Mouse (Mus musculus): ENCODE measurements at regions not wholly inside any gene's neighbourhood (a gene's known extent, or its start where the extent isn't known, plus 50 kb on each side); places are given as distances from the start of the nearest gene placed in this dataset.

- Histone ChIP-seq H3K4me3 (replicated peaks) (no peak overlapping the region), H3K36me3 (replicated peaks) (no peaks in the 10 kb centered on the region), H3K9me3 (replicated peaks) (no peaks in the 10 kb centered on the region), H3K27me3 (no peaks in the 10 kb centered on the region), H3K27ac (replicated peaks) (no peak overlapping the region), H3K9ac (no peak overlapping the region), H3K4me1 (replicated peaks) (peaks cover 8% of the 10 kb centered on the region; the same call in 1 of the 2 replicates), H3K4me2 (no peak overlapping the region)
- ATAC-seq (ENCODE audit: insufficient read depth), result peak; percentile 28; the same call in 1 of the 2 replicates
- WGBS (ENCODE audit: insufficient replicate concordance), result 46% methylated on average over 9 of the region's 9 CpGs
These were observed 144.7 kb downstream of the Bcl2l11 start for GRCm38 (mm10) chr2:128270377-128271129.

- H3K4me2 ChIP-seq, result no peak overlapping the region
- no peaks in the 10 kb centered on the region for H3K36me3 ChIP-seq (replicated peaks)
- H3K4me3 ChIP-seq (replicated peaks), result no peak overlapping the region
- no peaks in the 10 kb centered on the region for H3K9me3 ChIP-seq (replicated peaks)
- ATAC-seq (ENCODE audit: insufficient read depth), result no peak
- no peak overlapping the region for H3K9ac ChIP-seq
- 11% methylated on average over 7 of the region's 7 CpGs for WGBS (ENCODE audit: insufficient replicate concordance)
- H3K27me3 ChIP-seq, result no peaks in the 10 kb centered on the region
- no peak overlapping the region for H3K27ac ChIP-seq (replicated peaks)
- H3K4me1 ChIP-seq (replicated peaks), result peaks cover 8% of the 10 kb centered on the region; the same call in 1 of the 2 replicates
These were observed 147.0 kb downstream of the Bcl2l11 start for GRCm38 (mm10) chr2:128272789-128273188.

GRCm38 (mm10) chr2:128273292-128273691, 147.5 kb downstream of the Bcl2l11 start:
- Histone ChIP-seq H3K27ac (replicated peaks) (no peak overlapping the region), H3K4me2 (no peak overlapping the region), H3K36me3 (replicated peaks) (no peaks in the 10 kb centered on the region), H3K4me3 (replicated peaks) (no peak overlapping the region), H3K27me3 (no peaks in the 10 kb centered on the region), H3K9me3 (replicated peaks) (no peaks in the 10 kb centered on the region), H3K4me1 (replicated peaks) (peaks cover 8% of the 10 kb centered on the region; the same call in 1 of the 2 replicates), H3K9ac (no peak overlapping the region)
- WGBS (ENCODE audit: insufficient replicate concordance), result 56% methylated on average over 4 of the region's 4 CpGs
- ATAC-seq (ENCODE audit: insufficient read depth), result no peak

DNA sequence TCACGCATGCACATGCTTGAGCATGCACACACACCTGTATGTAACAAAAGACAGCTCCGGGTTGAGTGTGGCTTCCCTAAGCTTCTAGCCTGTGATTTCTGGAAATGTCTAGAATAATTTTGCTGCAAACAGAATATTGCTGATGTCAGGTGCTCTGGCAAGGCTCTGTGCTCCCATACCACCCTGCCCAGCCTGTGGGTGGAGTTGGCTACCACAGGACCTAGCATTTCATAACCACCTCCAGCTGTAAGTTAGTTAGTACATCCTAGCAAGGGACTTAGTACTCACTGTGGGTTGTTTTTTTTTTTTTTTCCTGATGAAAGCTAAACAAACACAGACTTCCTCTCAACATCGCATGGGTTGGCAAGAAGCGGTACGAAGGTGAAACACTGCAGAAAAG, 150.5 kb downstream of the Bcl2l11 start:
- Histone ChIP-seq H3K9me3 (replicated peaks) (no peaks in the 10 kb centered on the region), H3K4me3 (replicated peaks) (no peak overlapping the region), H3K4me1 (replicated peaks) (peaks cover 11% of the 10 kb centered on the region; the same call in 1 of the 2 replicates), H3K36me3 (replicated peaks) (no peaks in the 10 kb centered on the region), H3K9ac (no peak overlapping the region), H3K27me3 (no peaks in the 10 kb centered on the region), H3K27ac (replicated peaks) (no peak overlapping the region), H3K4me2 (no peak overlapping the region)
- WGBS (ENCODE audit: insufficient replicate concordance), result 58% methylated on average over 5 of the region's 5 CpGs
- no peak for ATAC-seq (ENCODE audit: insufficient read depth)

DNA sequence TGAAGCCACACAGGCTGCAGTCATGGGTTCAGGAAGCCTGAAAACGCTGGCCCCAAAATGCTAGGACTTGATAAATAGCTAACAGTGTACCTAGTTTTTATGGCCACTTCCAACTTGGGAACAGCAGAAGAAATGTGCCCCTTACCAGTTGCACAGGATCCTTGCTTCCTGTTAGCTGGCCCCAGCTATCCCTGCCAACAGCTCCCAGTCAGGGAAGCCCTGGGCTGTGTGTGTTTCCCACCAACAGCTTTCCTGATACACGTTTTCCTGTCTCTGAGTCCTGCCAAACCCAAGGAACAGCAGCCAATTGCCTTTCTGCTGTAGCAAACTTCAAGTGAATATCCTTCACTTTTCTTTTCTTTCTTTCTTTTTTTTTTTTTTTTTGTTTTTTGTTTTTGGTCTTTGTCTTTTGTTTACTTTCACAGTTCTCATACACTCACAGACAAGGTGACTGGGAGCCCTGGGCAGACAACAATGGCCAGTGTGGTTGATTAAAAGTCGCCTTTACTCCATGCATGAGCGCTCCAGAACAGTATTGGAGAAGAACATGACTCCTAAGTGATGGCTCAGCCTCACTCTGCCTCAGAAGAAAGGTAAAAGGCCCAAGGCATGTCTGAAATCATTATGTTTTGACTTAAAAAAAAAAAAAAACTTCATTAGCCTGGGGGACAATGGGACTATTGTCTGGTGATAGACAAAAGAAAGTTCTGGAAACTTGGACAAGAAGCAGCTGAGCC, 151.7 kb downstream of the Bcl2l11 start:
- WGBS (ENCODE audit: insufficient replicate concordance), result 41% methylated on average over 4 of the region's 4 CpGs
- Histone ChIP-seq H3K36me3 (replicated peaks) (no peaks in the 10 kb centered on the region), H3K4me2 (no peak overlapping the region), H3K4me3 (replicated peaks) (no peak overlapping the region), H3K9ac (no peak overlapping the region), H3K4me1 (replicated peaks) (peaks cover 5% of the 10 kb centered on the region; the same call in 1 of the 2 replicates), H3K9me3 (replicated peaks) (no peaks in the 10 kb centered on the region), H3K27ac (replicated peaks) (no peak overlapping the region), H3K27me3 (no peaks in the 10 kb centered on the region)
- no peak for ATAC-seq (ENCODE audit: insufficient read depth)

DNA sequence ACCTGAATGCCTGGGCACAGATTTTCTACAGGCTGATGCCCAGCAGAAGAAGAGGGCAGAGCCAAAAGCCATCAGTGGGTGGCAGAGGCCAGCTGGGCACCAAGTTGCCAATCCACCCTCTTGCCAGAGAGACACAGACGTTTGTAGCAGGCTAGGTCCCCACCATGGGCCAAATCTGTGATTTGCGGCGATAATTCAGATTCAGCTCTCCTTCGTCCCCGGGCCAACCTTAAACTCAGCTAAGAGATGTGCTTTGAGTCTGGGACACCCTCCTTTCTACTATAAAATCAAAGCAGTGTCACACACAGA, 152.2 kb downstream of the Bcl2l11 start:
- 79% methylated on average over 5 of the region's 5 CpGs for WGBS (ENCODE audit: insufficient replicate concordance)
- no peak for ATAC-seq (ENCODE audit: insufficient read depth)
- Histone ChIP-seq H3K4me1 (replicated peaks) (0 out of 2 replicates have a peak, but pooled peaks cover 3% of the 10 kb centered on the region), H3K9ac (no peak overlapping the region), H3K4me3 (replicated peaks) (no peak overlapping the region), H3K36me3 (replicated peaks) (no peaks in the 10 kb centered on the region), H3K27me3 (no peaks in the 10 kb centered on the region), H3K27ac (replicated peaks) (no peak overlapping the region), H3K4me2 (no peak overlapping the region), H3K9me3 (replicated peaks) (no peaks in the 10 kb centered on the region)

DNA sequence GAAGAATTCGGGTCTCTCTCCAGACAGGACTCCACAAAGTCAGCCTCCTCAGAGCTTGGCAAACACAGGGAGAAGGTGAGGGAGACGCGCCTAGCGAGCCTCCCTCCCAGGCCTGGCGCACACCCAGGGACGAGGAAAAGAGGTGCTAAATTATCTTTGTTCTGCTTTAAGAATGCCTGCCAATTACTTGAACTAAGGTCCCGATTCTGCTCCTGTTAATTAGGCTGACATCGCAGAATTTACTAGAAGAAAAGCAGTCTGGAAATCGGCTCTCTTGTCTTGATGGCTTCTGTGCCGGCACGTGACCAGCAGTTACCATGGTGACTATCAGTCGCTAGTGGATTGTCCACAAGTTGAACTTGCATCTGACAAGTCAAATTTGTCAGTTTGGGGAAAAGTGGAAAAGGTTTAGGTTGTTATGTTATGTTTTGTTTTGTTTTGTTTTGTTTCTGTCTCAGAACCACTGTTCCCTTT, 152.8 kb downstream of the Bcl2l11 start:
- Histone ChIP-seq H3K27me3 (no peaks in the 10 kb centered on the region), H3K4me3 (replicated peaks) (no peak overlapping the region), H3K9ac (no peak overlapping the region), H3K4me2 (no peak overlapping the region), H3K27ac (replicated peaks) (no peak overlapping the region), H3K4me1 (replicated peaks) (0 out of 2 replicates have a peak, but pooled peaks cover 3% of the 10 kb centered on the region), H3K36me3 (replicated peaks) (no peaks in the 10 kb centered on the region), H3K9me3 (replicated peaks) (no peaks in the 10 kb centered on the region)
- no peak for ATAC-seq (ENCODE audit: insufficient read depth)
- WGBS (ENCODE audit: insufficient replicate concordance), result 53% methylated on average over 12 of the region's 12 CpGs

- H3K4me3 ChIP-seq (replicated peaks), result no peak overlapping the region
- ATAC-seq (ENCODE audit: insufficient read depth), result no peak
- H3K27me3 ChIP-seq, result no peaks in the 10 kb centered on the region
- no peak overlapping the region for H3K27ac ChIP-seq (replicated peaks)
- H3K9me3 ChIP-seq (replicated peaks), result no peaks in the 10 kb centered on the region
- H3K4me1 ChIP-seq (replicated peaks), result 0 out of 2 replicates have a peak, but pooled peaks cover 3% of the 10 kb centered on the region
- no peak overlapping the region for H3K9ac ChIP-seq
- no peaks in the 10 kb centered on the region for H3K36me3 ChIP-seq (replicated peaks)
- no peak overlapping the region for H3K4me2 ChIP-seq
- WGBS (ENCODE audit: insufficient replicate concordance), result 66% methylated on average over 10 of the region's 10 CpGs
These were observed 153.4 kb downstream of the Bcl2l11 start for GRCm38 (mm10) chr2:128279127-128279710.

DNA sequence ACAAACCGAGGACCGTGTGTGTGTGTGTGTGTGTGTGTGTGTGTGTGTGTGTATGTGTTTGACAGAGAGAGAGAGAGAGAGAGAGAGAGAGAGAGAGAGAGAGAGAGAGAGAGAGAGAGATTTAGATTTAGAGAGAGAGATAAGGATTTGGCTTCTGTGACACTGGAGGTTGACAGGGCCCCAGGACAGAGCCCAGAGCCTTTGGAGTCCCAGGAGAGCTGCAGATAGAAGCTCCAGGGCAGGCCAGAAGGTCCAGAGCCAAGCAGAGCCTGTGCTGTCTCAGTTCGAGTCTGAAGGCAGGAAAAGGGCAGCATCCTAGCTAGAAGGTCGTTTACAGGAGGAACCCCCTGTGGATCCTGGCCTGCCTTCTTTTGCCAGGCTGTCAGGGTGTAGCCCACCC, 156.8 kb downstream of the Bcl2l11 start:
- Histone ChIP-seq H3K4me1 (replicated peaks) (0 out of 2 replicates have a peak, but pooled peaks cover 3% of the 10 kb centered on the region), H3K27ac (replicated peaks) (no peak overlapping the region), H3K4me3 (replicated peaks) (no peak overlapping the region), H3K9me3 (replicated peaks) (no peaks in the 10 kb centered on the region), H3K9ac (no peak overlapping the region), H3K36me3 (replicated peaks) (no peaks in the 10 kb centered on the region), H3K27me3 (no peaks in the 10 kb centered on the region), H3K4me2 (no peak overlapping the region)
- ATAC-seq (ENCODE audit: insufficient read depth), result no peak
- 17% methylated on average over 4 of the region's 4 CpGs for WGBS (ENCODE audit: insufficient replicate concordance)

GRCm38 (mm10) chr2:128284822-128285421, 159.1 kb downstream of the Bcl2l11 start:
- H3K4me2 ChIP-seq, result no peak overlapping the region
- no peaks in the 10 kb centered on the region for H3K27me3 ChIP-seq
- WGBS (ENCODE audit: insufficient replicate concordance), result 60% methylated on average over 7 of the region's 7 CpGs
- no peak for ATAC-seq (ENCODE audit: insufficient read depth)
- no peaks in the 10 kb centered on the region for H3K9me3 ChIP-seq (replicated peaks)
- H3K27ac ChIP-seq (replicated peaks), result no peak overlapping the region
- H3K4me3 ChIP-seq (replicated peaks), result no peak overlapping the region
- H3K36me3 ChIP-seq (replicated peaks), result no peaks in the 10 kb centered on the region
- H3K9ac ChIP-seq, result no peak overlapping the region
- H3K4me1 ChIP-seq (replicated peaks), result no peaks in the 10 kb centered on the region

- 78% methylated on average over 12 of the region's 12 CpGs for WGBS (ENCODE audit: insufficient replicate concordance)
- Histone ChIP-seq H3K9ac (no peak overlapping the region), H3K4me3 (replicated peaks) (no peak overlapping the region), H3K36me3 (replicated peaks) (no peaks in the 10 kb centered on the region), H3K9me3 (replicated peaks) (no peaks in the 10 kb centered on the region), H3K27me3 (no peaks in the 10 kb centered on the region), H3K4me2 (no peak overlapping the region), H3K4me1 (replicated peaks) (no peaks in the 10 kb centered on the region), H3K27ac (replicated peaks) (no peak overlapping the region)
- no peak for ATAC-seq (ENCODE audit: insufficient read depth)
These were observed 159.6 kb downstream of the Bcl2l11 start for GRCm38 (mm10) chr2:128285457-128285856.
